Mouse (Mus musculus) stomach, postnatal 0 days (tissue): ENCODE measurements at regions not wholly inside any gene's neighbourhood (a gene's known extent, or its start where the extent isn't known, plus 50 kb on each side); places are given as distances from the start of the nearest gene placed in this dataset.

Source experiments
- CTCF ChIP-seq: IDR thresholded peaks from 2 replicates; pipeline ENCODE4 v1.5.1; 2016; ENCODE audit warnings: antibody characterized with exemption, low read depth, mild to moderate bottlenecking, moderate library complexity
- EP300 ChIP-seq: optimal IDR thresholded peaks from 2 replicates; pipeline ENCODE3; 2016; ENCODE audit warnings: antibody characterized with exemption

GRCm38 (mm10) chr3:50842216-50842615, 382.0 kb upstream of the Noct start:
- TF ChIP-seq CTCF (no peak), EP300 (no peak)
